Mouse (Mus musculus) embryo, embryonic 11.5 days (tissue): ENCODE results near the gene 2510039O18Rik.

ENCODE experiments used
- DNase-seq: peaks from one replicate; pipeline ENCODE4 v3.0.0-alpha.2; 2012; ENCODE audit warnings: low read depth, low spot score

Gene 2510039O18Rik

GRCm38 (mm10) chr4:147936331-147936954 is 4.3 kb upstream of the 2510039O18Rik start, which contains the start of gene Plod1:
Plod1 (minus strand) TSS chr4:147936767.
- DNase-seq = peak; percentile 52

DNA sequence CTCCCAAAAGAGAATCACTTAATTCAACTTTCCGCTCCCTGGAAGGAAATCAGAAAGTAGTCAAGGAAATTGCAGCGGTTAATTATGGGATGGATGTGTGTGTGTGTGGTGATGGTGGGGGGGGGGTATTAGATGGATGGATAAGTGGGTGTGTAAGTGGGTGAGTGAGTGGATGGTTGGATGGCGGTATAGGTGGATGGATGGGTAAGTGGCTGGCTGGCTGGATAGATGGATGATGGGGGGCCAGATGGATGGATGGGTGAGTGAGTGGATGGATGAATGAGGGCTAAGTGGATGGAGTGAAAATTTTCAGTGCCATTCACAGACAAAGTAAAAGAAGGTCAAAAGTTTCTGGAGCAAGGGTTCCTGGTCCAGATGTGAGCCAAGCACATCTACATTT is 3.7 kb upstream of the 2510039O18Rik start:
- no peak for DNase-seq

DNA sequence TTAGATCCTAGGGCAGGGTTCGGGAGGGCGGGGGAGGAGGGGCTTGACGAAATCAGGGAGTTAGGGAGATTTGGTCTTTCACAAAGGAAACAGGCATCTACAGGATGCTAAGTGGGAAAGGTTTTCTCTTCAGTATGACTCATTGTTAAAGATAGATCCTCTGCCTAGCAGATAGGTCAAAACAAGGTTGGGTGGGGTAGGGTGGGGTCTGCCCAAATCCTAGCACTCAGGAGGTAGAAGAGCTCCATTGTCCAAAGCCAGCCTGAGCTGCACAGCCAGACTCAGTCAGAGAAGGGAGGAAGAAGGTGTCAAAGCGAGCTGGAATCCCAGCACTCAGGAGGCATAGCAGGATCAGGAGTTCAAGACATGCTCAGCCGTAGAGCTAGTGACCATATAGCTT is 3.2 kb upstream of the 2510039O18Rik start:
- no peak for DNase-seq

GRCm38 (mm10) chr4:147938148-147939096 is 2.3 kb upstream of the 2510039O18Rik start:
- DNase-seq = peak; percentile 19

GRCm38 (mm10) chr4:147940111-147940510 is 584 bp upstream of the 2510039O18Rik start:
- no peak for DNase-seq

DNA sequence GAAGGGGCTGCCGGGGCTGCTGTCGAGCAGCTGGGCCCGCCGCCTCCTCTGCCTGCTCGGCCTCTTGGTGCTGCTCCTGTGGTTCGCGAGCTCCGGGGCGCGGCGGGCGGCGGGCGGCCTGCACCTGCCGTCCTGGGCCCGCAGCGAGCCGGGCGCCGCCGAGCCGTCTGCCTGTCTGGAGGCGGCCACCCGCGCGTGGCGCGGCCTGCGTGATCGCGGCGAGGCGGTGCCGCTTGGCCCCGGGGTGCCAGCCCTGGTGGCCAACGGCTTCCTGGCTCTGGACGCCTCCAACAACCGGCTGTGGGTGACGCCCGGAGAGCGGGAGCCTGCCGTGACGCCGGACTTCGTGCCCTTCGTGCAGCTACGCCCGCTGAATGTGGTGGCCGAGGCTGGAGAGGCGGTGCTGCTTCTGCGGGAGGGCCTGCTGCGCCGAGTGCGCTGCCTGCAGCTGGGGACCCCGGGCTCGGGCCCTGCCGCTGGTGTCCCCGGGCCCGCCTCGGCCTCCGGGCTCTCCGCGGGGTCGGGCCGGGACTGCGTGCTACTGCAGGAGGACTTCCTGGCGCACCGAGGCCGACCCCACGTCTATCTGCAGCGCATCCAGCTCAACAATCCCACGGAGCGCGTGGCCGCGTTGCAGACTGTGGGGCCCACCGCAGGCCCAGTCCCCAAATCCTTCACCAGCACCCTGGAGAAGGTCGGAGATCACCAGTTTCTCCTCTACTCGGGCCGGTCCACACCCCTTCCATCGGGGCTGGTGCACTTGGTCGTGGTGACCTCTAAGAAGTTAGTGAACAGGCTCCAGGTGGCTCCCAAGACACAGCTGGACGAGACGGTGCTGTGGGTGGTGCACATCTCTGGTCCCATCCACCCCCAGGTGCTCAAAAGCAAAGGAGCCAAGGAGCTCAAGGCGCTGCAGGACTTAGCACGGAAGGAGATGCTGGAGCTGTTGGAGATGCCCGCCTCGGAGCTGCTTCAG is 638 bp downstream of the 2510039O18Rik start:
- no peak for DNase-seq

GRCm38 (mm10) chr4:147943005-147943404 is 2.3 kb downstream of the 2510039O18Rik start:
- no peak for DNase-seq

- DNase-seq = no peak
Observed at GRCm38 (mm10) chr4:147947511-147947910, 6.8 kb downstream of the 2510039O18Rik start.

- peak; percentile 27 for DNase-seq
Observed at GRCm38 (mm10) chr4:147953590-147953989, 12.9 kb downstream of the 2510039O18Rik start.

DNA sequence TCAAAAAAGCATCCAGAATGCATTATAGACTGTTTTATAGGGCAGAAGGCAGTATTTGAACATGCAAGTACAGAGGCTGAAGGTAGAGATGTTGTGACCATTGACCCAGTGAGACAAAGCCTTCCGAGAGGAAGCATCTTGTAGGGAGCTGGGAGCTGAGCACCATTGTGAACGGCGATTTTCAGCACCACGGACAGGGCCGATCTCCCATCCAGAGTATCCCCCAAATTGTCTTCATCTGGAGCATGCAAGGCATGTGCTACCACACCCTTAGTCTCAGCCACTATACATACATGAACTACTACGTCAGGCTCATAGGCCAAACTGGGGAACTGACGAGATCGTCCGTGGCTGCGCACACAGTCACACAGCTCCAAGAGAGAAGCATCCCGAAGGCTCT is 16.4 kb downstream of the 2510039O18Rik start:
- DNase-seq = peak; percentile 32

GRCm38 (mm10) chr4:147959881-147960831 is 19.5 kb downstream of the 2510039O18Rik start:
- peak; percentile 72 for DNase-seq

GRCm38 (mm10) chr4:147962781-147963180 is 22.1 kb downstream of the 2510039O18Rik start:
- DNase-seq = no peak

- no peak for DNase-seq
Observed at GRCm38 (mm10) chr4:147963623-147964022, 22.9 kb downstream of the 2510039O18Rik start.

GRCm38 (mm10) chr4:147965712-147966111 is 25.0 kb downstream of the 2510039O18Rik start:
- DNase-seq = no peak

DNA sequence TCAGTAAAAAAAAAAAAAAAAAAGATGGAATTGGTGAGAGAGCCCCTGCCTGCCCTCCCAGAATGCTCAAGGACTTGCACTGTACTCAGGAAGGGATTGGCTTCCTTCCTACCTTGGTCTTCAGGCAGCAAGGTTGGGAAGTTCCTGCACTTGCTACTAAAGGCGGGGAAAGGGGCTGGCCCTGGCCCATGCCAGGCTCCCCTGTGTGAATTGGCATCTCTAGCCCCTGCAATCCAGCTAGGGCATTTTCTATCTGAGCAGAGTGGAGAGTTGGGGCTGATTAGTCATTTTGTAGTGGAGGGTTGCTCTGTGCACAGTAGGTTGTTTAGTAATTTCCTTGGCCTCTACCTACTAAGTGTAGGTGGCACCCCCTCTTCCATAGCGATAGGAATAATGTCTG is 28.1 kb downstream of the 2510039O18Rik start:
- no peak for DNase-seq

GRCm38 (mm10) chr4:147969337-147969736 is 28.6 kb downstream of the 2510039O18Rik start:
- no peak for DNase-seq

DNA sequence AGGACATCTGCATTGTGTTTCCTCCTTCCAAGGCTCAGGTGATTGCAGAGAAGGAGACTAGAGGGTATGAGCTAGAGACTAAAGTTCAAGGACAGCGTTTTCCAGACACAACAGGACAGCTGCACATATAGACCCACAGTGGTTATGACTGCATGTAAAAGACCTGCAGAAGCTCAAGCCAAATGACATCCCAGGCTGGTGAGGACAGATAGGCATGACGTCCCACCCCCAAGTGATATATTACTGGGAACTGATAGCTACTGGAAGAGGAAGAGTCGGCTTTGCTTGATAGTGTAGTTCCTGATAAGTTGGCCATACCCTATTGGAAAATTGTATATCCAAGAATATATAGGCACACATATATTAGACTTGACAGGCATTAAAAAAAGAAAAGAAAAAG is 35.5 kb downstream of the 2510039O18Rik start:
- no peak for DNase-seq

- DNase-seq = no peak
Observed at GRCm38 (mm10) chr4:147977726-147978125, 37.0 kb downstream of the 2510039O18Rik start.

DNA sequence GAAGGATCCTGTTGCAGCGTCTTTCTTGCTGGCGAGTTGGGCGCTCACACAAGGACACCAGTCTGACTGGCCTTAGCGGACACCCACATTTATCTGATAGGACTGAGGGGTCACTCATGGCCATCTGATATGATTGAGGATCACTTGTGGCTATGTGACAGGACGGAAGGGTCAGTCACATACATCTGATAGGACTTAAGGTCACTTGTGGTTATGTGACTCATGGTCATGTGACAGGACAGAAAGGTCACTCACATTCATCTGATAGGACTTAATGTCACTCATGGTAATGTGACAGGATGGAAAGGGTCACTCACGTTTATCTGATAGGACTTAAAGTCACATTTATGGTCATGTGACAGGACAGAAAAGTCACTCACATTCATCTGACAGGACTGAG is 37.7 kb downstream of the 2510039O18Rik start:
- DNase-seq = no peak

DNA sequence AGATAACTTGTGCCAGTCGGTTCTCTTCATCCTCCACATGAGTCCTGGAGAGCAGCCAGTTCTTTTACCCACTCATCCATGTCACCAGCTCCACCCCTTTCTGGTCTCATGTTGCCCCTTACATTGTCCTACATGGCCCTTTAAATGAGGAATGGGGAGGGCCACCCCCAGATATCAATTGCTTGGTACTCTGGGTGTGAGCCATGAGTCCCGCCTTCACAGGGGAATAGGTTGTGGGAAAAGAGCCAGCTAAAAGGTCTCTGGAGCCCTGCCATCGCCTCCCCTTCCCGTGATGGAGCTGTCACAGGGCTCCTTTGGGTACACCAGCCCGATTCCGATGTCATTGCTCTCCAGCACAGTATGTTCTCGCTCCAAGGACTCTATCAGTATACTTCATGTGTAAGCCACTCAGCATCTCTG is 38.8 kb downstream of the 2510039O18Rik start:
- DNase-seq = no peak
